Mouse (Mus musculus) C2C12 (cell line): ENCODE results near the gene Arpc1b. TPM values are rescaled to one million over a fixed set of nuclear protein-coding genes. Genes with fewer than 3 reads are reported as not detected.

Source experiments
- H3K27me3 ChIP-seq: one replicate; pipeline ENCODE4 v1.6.1; 2011; ENCODE audit not compliant: control insufficient read depth, insufficient read depth, insufficient read length
- H3K36me3 ChIP-seq: one replicate; pipeline ENCODE4 v1.6.1; 2011; ENCODE audit not compliant: control insufficient read depth, insufficient read depth
- H3K4me3 ChIP-seq: one replicate; pipeline ENCODE4 v1.5.1; 2011; ENCODE audit warnings: mild to moderate bottlenecking, control low read depth; ENCODE audit not compliant: poor library complexity, insufficient read depth, severe bottlenecking
- H3K79me2 ChIP-seq: one replicate; pipeline ENCODE4 v1.6.1; 2011; ENCODE audit not compliant: control insufficient read depth, insufficient read depth
- H3K79me3 ChIP-seq: one replicate; pipeline ENCODE4 v1.6.1; 2011; ENCODE audit warnings: low read depth, control low read depth
- H3ac ChIP-seq: one replicate; pipeline ENCODE3; 2011; ENCODE audit warnings: low read depth; ENCODE audit not compliant: control insufficient read depth, insufficient read length
- CEBPB ChIP-seq: IDR thresholded peaks from one replicate; pipeline ENCODE4 v1.6.1; 2011; ENCODE audit warnings: low read depth, mild to moderate bottlenecking, control low read depth, moderate library complexity
- CTCF ChIP-seq: IDR thresholded peaks from one replicate; pipeline ENCODE4 v1.5.1; 2011; ENCODE audit not compliant: control insufficient read depth, insufficient read depth, insufficient read length
- FOSL1 ChIP-seq: IDR thresholded peaks from one replicate; pipeline ENCODE4 v1.8.0; 2011; ENCODE audit warnings: mild to moderate bottlenecking, low read length; ENCODE audit not compliant: poor library complexity, insufficient read depth, severe bottlenecking
- MAX ChIP-seq: IDR thresholded peaks from one replicate; pipeline ENCODE4 v1.6.1; 2011; ENCODE audit warnings: mild to moderate bottlenecking, control low read depth
- MYOD1 ChIP-seq: IDR thresholded peaks from one replicate; pipeline ENCODE4 v1.6.1; 2011; ENCODE audit warnings: low read depth; ENCODE audit not compliant: control insufficient read depth, insufficient read length
- MYOG ChIP-seq: IDR thresholded peaks from one replicate; pipeline ENCODE4 v1.6.1; 2011; ENCODE audit not compliant: control insufficient read depth, insufficient read length; ENCODE audit errors: extremely low read depth
- USF1 ChIP-seq: IDR thresholded peaks from one replicate; pipeline ENCODE4 v1.6.1; 2011; ENCODE audit warnings: low read depth, mild to moderate bottlenecking, control low read depth, moderate library complexity
- long read RNA-seq, 2 experiments: library from polyadenylated mRNA; unstranded; transcript quantifications; one replicate each; pipeline ENCODE4 v2.0.0; 2019 to 2020
- polyA plus RNA-seq: library from polyadenylated mRNA; unstranded; fragments of >200 nt; fragmentation: generic; extraction: Trizol; gene quantifications from one replicate; pipeline ENCODE4 v1.2.1, GENCODE M21; 2012; ENCODE audit warnings: missing spikeins

Arpc1b gene
- 741 TPM for polyA plus RNA-seq
- long read RNA-seq, experiment 1, transcript Arpc1b-211 (10 exons, 1,394 nt) = minor isoform, 5 of 841 reads
- long read RNA-seq, experiment 1, transcript Arpc1b-201 (10 exons, 3,105 nt) = major isoform, 682 of 841 reads
- long read RNA-seq, experiment 1, partial matches to known transcripts = 112 of 841 reads
- long read RNA-seq, experiment 1, other reads (novel, unspliced or antisense) = 39 of 841 reads
- long read RNA-seq, experiment 2, transcript Arpc1b-211 (10 exons, 1,394 nt) = minor isoform, 8 of 1,715 reads
- long read RNA-seq, experiment 2, transcript Arpc1b-201 (10 exons, 3,105 nt) = major isoform, 1,616 of 1,715 reads
- long read RNA-seq, experiment 2, partial matches to known transcripts = 31 of 1,715 reads
- long read RNA-seq, experiment 2, other reads (novel, unspliced or antisense) = 60 of 1,715 reads

GRCm38 (mm10) chr5:145114071-145114605, at the start of gene Arpc1b:
Arpc1b (plus strand) TSS chr5:145114215.
- peak within 1 kb of the TSS; percentile 92 for H3ac ChIP-seq
- H3K79me2 ChIP-seq = peaks cover 52% of the 10 kb centered on the region
- H3K27me3 ChIP-seq = no peaks in the 10 kb centered on the region
- H3K79me3 ChIP-seq = peaks cover 41% of the 10 kb centered on the region
- peak within 1 kb of the TSS; percentile 63 for H3K4me3 ChIP-seq
- peaks cover 29% of the 10 kb centered on the region for H3K36me3 ChIP-seq
- TF ChIP-seq MYOD1 (no peak), CEBPB (no peak), MAX (no peak), CTCF (no peak), MYOG (no peak), USF1 (no peak), FOSL1 (no peak)

- no peak for TF ChIP-seq USF1
- TF ChIP-seq MYOG = no peak
- TF ChIP-seq MAX = no peak
- no peak for TF ChIP-seq CEBPB
- no peak for TF ChIP-seq CTCF
- no peak for TF ChIP-seq MYOD1
- no peak for TF ChIP-seq FOSL1
- Histone ChIP-seq H3ac (no peak overlapping the region), H3K36me3 (no peaks in the 10 kb centered on the region), H3K79me3 (no peaks in the 10 kb centered on the region), H3K79me2 (no peaks in the 10 kb centered on the region), H3K27me3 (no peaks in the 10 kb centered on the region), H3K4me3 (no peak overlapping the region)
Measured at GRCm38 (mm10) chr5:145064765-145065340, 49.2 kb upstream of the Arpc1b start.

GRCm38 (mm10) chr5:145068863-145069262, 45.2 kb upstream of the Arpc1b start:
- no peak overlapping the region for H3K4me3 ChIP-seq
- H3K36me3 ChIP-seq = no peaks in the 10 kb centered on the region
- TF ChIP-seq MAX (no peak), CEBPB (peak; percentile 83)

GRCm38 (mm10) chr5:145069707-145070106, 44.3 kb upstream of the Arpc1b start:
- Histone ChIP-seq H3K4me3 (no peak overlapping the region), H3K36me3 (no peaks in the 10 kb centered on the region), H3ac (no peak overlapping the region), H3K27me3 (peaks cover 5% of the 10 kb centered on the region), H3K79me2 (no peaks in the 10 kb centered on the region), H3K79me3 (no peaks in the 10 kb centered on the region)
- TF ChIP-seq USF1 = no peak
- no peak for TF ChIP-seq MYOD1
- no peak for TF ChIP-seq FOSL1
- no peak for TF ChIP-seq CEBPB
- TF ChIP-seq MYOG = no peak
- TF ChIP-seq CTCF = peak; percentile 47
- TF ChIP-seq MAX = no peak

More at GRCm38 (mm10) chr5:145068863-145069262, 45.2 kb upstream of the Arpc1b start:
- H3K79me3 ChIP-seq = no peaks in the 10 kb centered on the region
- H3K79me2 ChIP-seq = no peaks in the 10 kb centered on the region
- H3ac ChIP-seq = no peak overlapping the region
- no peaks in the 10 kb centered on the region for H3K27me3 ChIP-seq

GRCm38 (mm10) chr5:145071342-145071741, 42.7 kb upstream of the Arpc1b start:
- H3K27me3 ChIP-seq = peaks cover 6% of the 10 kb centered on the region
- TF ChIP-seq MYOD1 (no peak), MYOG (no peak), CEBPB (no peak), CTCF (no peak), FOSL1 (no peak), MAX (no peak), USF1 (no peak)
- H3K36me3 ChIP-seq = no peaks in the 10 kb centered on the region
- H3K79me2 ChIP-seq = no peaks in the 10 kb centered on the region
- H3ac ChIP-seq = no peak overlapping the region
- H3K4me3 ChIP-seq = no peak overlapping the region
- H3K79me3 ChIP-seq = no peaks in the 10 kb centered on the region
